Mouse (Mus musculus) forebrain, embryonic 14.5 days (tissue): ENCODE data around the gene Dnajc9. TPM values are rescaled to one million over a fixed set of nuclear protein-coding genes. Genes with fewer than 3 reads are reported as not detected.

ENCODE experiments used
- ATAC-seq: fragments of 200-750 bp; cut with Nextera tagmentation; 2 replicates; pipeline ENCODE4 v1.8.0; 2017; ENCODE audit warnings: mild to moderate bottlenecking, moderate library complexity
- DNase-seq: peaks from one replicate; pipeline ENCODE4 v3.0.0-alpha.2; 2015; ENCODE audit warnings: low spot score
- H3K27ac ChIP-seq: fragments of 300-500 bp; sonication (generic); 2 replicates; pipeline ENCODE4 v1.5.1; 2014; ENCODE audit warnings: low read depth, mild to moderate bottlenecking, control low read depth, low read length, moderate library complexity
- H3K27me3 ChIP-seq: fragments of 300-500 bp; sonication (generic); replicated peaks from 2 replicates; pipeline ENCODE4 v1.6.1; 2014; ENCODE audit warnings: low read length, control low read depth, mixed read lengths; ENCODE audit not compliant: control insufficient read depth, insufficient read depth
- H3K36me3 ChIP-seq: fragments of 300-500 bp; sonication (generic); 2 replicates; pipeline ENCODE4 v1.6.1; 2014; ENCODE audit warnings: low read length, control low read depth; ENCODE audit not compliant: control insufficient read depth, insufficient read depth
- H3K4me1 ChIP-seq: fragments of 300-500 bp; sonication (generic); 2 replicates; pipeline ENCODE4 v1.6.1; 2014; ENCODE audit warnings: antibody characterized with exemption, low read length, control low read depth; ENCODE audit not compliant: control insufficient read depth, insufficient read depth
- H3K4me2 ChIP-seq: fragments of 300-500 bp; sonication (generic); 2 replicates; pipeline ENCODE4 v1.6.1; 2014; ENCODE audit warnings: mild to moderate bottlenecking, control low read depth, low read length
- H3K4me3 ChIP-seq: fragments of 300-500 bp; sonication (generic); 2 replicates; pipeline ENCODE4 v1.5.1; 2014; ENCODE audit warnings: low read depth, low read length, control low read depth
- H3K9ac ChIP-seq: fragments of 300-500 bp; sonication (generic); 2 replicates; pipeline ENCODE4 v1.6.1; 2014; ENCODE audit warnings: mild to moderate bottlenecking, low read length, control low read depth, moderate library complexity
- H3K9me3 ChIP-seq: fragments of 300-500 bp; sonication (generic); replicated peaks from 2 replicates; pipeline ENCODE4 v1.6.1; 2016; ENCODE audit warnings: low read length, control low read depth, mixed read lengths; ENCODE audit not compliant: control insufficient read depth
- WGBS: fragments of 180-500 bp; shearing (Covaris S2); extraction: QIAGEN DNeasy Blood & Tissue Kit; methylation state at CpG from one replicate; pipeline ENCODE4 v1.1.7; 2014; 5-methylcytosine and 5-hydroxymethylcytosine counted together
- polyA plus RNA-seq: library from polyadenylated mRNA; unstranded; fragments of >200 nt; fragmentation: Nextera tagmentation; extraction: Ambion mirVana; gene quantifications from 2 replicates; pipeline ENCODE4 v1.2.1, GENCODE M21; 2014

Gene Dnajc9
- polyA plus RNA-seq, 1 experiment from 2014 or later, result 165 TPM

- H3K4me1 ChIP-seq, result no peaks in the 10 kb centered on the region
- H3K27me3 ChIP-seq, result no peaks in the 10 kb centered on the region
- H3K36me3 ChIP-seq, result no peaks in the 10 kb centered on the region
- no peaks in the 10 kb centered on the region for H3K9me3 ChIP-seq
- no peak overlapping the region for H3K9ac ChIP-seq
- WGBS, result 42% methylated on average over 4 of the region's 4 CpGs
- H3K4me3 ChIP-seq, result no peak overlapping the region
- ATAC-seq (no peak), DNase-seq (peak; percentile 9)
- H3K4me2 ChIP-seq, result no peak overlapping the region
- no peak overlapping the region for H3K27ac ChIP-seq
Observed at GRCm38 (mm10) chr14:20398864-20399263, 10.2 kb upstream of the Dnajc9 start.

- WGBS, result 75% methylated on average over 9 of the region's 9 CpGs
- Histone ChIP-seq H3K36me3 (no peaks in the 10 kb centered on the region), H3K9ac (no peak overlapping the region), H3K4me1 (no peaks in the 10 kb centered on the region), H3K27me3 (no peaks in the 10 kb centered on the region), H3K27ac (no peak overlapping the region), H3K9me3 (no peaks in the 10 kb centered on the region), H3K4me3 (no peak overlapping the region), H3K4me2 (no peak overlapping the region)
- ATAC-seq (no peak), DNase-seq (no peak)
Observed at GRCm38 (mm10) chr14:20397220-20397619, 8.5 kb upstream of the Dnajc9 start.

DNA sequence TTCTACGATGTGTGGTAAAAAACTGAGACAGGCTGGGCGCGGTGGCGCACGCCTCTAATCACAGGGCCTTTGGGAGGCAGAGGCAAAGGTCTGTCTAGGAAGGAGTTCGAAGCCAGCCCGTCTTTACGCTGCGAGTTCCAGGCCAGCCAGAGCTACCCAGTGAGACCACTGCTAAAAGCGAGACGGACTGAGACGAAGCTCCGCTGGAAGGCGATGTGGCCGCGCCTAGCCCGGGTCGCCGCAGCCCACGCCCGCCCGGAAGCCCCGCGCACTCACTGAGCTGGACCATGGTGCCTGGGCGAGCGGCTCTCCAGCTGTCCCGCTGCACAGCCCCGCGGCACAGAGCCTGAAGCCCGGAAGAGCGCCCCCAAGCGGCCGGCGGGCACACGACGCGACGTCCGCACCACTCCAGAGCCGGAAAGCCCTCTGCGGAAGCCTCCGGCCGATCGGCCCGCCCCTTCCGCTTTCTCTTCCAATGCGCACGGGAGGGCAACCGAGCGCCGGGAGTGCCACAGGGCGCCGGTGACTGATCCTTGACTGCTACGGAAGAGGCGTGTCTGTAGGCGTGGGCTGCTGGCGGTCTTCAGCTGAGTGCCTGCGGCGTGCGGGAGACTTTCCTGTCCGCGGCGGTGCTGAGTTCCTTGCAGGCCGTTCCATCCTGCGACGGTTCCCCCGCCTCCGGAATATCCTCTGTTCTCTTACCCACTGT, 4.6 kb upstream of the Dnajc9 start, which contains the start of gene Mrps16:
Gene Mrps16 (minus strand): TSS at position 430 of the 709 bp plus-strand sequence.
- Histone ChIP-seq H3K4me2 (peak within 1 kb of the TSS; percentile 62), H3K9me3 (no peaks in the 10 kb centered on the region), H3K4me3 (peak within 1 kb of the TSS; percentile 66), H3K4me1 (no peaks in the 10 kb centered on the region), H3K36me3 (peaks cover 16% of the 10 kb centered on the region), H3K27ac (peak within 1 kb of the TSS; percentile 77), H3K27me3 (no peaks in the 10 kb centered on the region), H3K9ac (peak within 1 kb of the TSS; percentile 92)
- under 1% methylated on average over 68 of the region's 68 CpGs for WGBS
- DNase-seq (peak; percentile 98), ATAC-seq (peak; percentile 95)

DNA sequence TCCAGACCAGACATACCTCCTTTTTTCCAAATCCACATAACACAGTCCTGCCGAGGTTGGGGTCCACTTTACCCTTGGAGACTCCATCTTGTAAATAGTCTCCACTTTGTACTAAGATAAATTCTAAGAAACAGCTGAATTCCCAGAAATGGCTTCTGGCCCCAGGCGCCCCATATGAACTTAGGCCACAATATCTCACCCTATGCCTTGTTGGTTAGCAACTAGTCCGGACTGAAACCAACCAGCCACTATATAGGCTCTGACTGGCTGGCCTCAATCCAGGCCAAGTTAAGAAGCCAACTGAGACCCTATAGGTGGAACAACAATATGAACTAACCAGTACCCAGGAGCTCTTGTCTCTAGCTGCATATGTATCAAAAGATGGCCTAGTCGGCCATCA, 3.6 kb upstream of the Dnajc9 start:
- no peak for ATAC-seq
- WGBS, result 90% methylated on average over 4 of the region's 4 CpGs
- no peak for DNase-seq

GRCm38 (mm10) chr14:20389446-20390079, 853 bp upstream of the Dnajc9 start:
- peak overlapping the region; percentile 74; the same call in 1 of the 2 replicates for H3K27ac ChIP-seq
- H3K36me3 ChIP-seq, result peaks cover 36% of the 10 kb centered on the region
- 84% methylated on average over 8 of the region's 8 CpGs for WGBS
- peak overlapping the region; percentile 76 for H3K9ac ChIP-seq
- H3K4me1 ChIP-seq, result peaks cover 18% of the 10 kb centered on the region
- H3K4me3 ChIP-seq, result peak overlapping the region; percentile 62
- no peaks in the 10 kb centered on the region for H3K27me3 ChIP-seq
- H3K4me2 ChIP-seq, result peak overlapping the region; percentile 76
- no peak for ATAC-seq
- H3K9me3 ChIP-seq, result no peaks in the 10 kb centered on the region
- DNase-seq, result no peak

More for the DNA sequence above, 3.6 kb upstream of the Dnajc9 start:
- Histone ChIP-seq H3K4me1 (peaks cover 7% of the 10 kb centered on the region), H3K4me3 (no peak overlapping the region), H3K9me3 (no peaks in the 10 kb centered on the region), H3K27ac (no peak overlapping the region), H3K9ac (no peak overlapping the region), H3K4me2 (no peak overlapping the region), H3K27me3 (no peaks in the 10 kb centered on the region), H3K36me3 (peaks cover 16% of the 10 kb centered on the region)

DNA sequence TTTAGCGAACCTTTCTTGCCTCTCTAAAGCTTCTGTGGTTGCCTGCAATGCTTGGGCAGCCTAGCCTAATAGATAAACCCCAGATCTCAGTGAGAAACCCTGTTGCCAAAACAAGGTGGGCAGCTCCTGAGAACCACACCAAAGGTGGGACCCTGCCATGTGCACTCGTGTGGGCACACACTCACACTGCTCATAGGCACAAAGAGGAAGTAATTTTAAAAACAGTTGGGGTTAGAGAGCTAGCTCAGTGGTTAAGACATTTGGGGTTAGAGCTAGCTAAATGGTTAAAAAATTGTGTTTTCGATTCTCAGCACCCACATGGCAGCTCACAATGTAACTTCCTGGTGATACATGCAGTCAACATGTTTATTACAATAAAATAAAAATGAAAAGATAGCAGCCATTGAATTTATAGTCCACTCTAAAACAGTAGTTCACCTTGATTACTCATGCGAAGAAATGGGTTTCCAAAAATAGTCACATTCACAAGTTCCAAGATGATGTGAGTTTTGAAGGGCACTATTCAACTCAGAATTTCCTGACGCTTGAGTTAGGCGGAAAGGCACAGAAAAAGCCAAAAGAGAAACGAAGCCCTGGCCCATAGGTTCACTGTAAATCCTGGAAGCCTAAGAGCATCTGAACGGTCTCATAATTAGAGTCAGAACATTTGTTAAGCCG, 8.8 kb downstream of the Dnajc9 start:
- no peak overlapping the region for H3K27ac ChIP-seq
- no peaks in the 10 kb centered on the region for H3K4me1 ChIP-seq
- ATAC-seq (no peak), DNase-seq (no peak)
- 89% methylated on average over 9 of the region's 9 CpGs for WGBS
- no peaks in the 10 kb centered on the region for H3K27me3 ChIP-seq
- H3K9ac ChIP-seq, result no peak overlapping the region
- H3K4me3 ChIP-seq, result no peak overlapping the region
- peaks cover 69% of the 10 kb centered on the region for H3K36me3 ChIP-seq
- H3K9me3 ChIP-seq, result no peaks in the 10 kb centered on the region
- no peak overlapping the region for H3K4me2 ChIP-seq

- Histone ChIP-seq H3K4me2 (no peak overlapping the region), H3K9me3 (no peaks in the 10 kb centered on the region), H3K27me3 (no peaks in the 10 kb centered on the region), H3K4me3 (no peak overlapping the region), H3K36me3 (peaks cover 66% of the 10 kb centered on the region), H3K27ac (no peak overlapping the region), H3K9ac (no peak overlapping the region), H3K4me1 (no peaks in the 10 kb centered on the region)
- no peak for ATAC-seq
- 91% methylated on average over 5 of the region's 5 CpGs for WGBS
- DNase-seq, result no peak
Observed at GRCm38 (mm10) chr14:20379087-20379640, 9.5 kb downstream of the Dnajc9 start.

- H3K4me3 ChIP-seq, result no peak overlapping the region
- DNase-seq (peak; percentile 34), ATAC-seq (peak; percentile 72; the same call in 1 of the 2 replicates)
- no peaks in the 10 kb centered on the region for H3K4me1 ChIP-seq
- WGBS, result 35% methylated on average over 13 of the region's 13 CpGs
- no peak overlapping the region for H3K27ac ChIP-seq
- H3K4me2 ChIP-seq, result no peak overlapping the region
- H3K9me3 ChIP-seq, result no peaks in the 10 kb centered on the region
- H3K36me3 ChIP-seq, result peaks cover 64% of the 10 kb centered on the region
- no peaks in the 10 kb centered on the region for H3K27me3 ChIP-seq
- no peak overlapping the region for H3K9ac ChIP-seq
Observed at GRCm38 (mm10) chr14:20378313-20379061, 10.2 kb downstream of the Dnajc9 start.
